Mouse (Mus musculus) ES-E14 (cell line): ENCODE results near the gene Myocd.

ENCODE experiments used
- CHD2 ChIP-seq: IDR thresholded peaks from 2 replicates; pipeline ENCODE4 v1.6.1; 2014; ENCODE audit warnings: mild to moderate bottlenecking, low read depth, low read length, inconsistent platforms
- MAFK ChIP-seq: IDR thresholded peaks from 2 replicates; pipeline ENCODE4 v1.6.1; 2014; ENCODE audit warnings: mild to moderate bottlenecking, low read depth, low read length, inconsistent platforms; ENCODE audit not compliant: insufficient read depth

DNA sequence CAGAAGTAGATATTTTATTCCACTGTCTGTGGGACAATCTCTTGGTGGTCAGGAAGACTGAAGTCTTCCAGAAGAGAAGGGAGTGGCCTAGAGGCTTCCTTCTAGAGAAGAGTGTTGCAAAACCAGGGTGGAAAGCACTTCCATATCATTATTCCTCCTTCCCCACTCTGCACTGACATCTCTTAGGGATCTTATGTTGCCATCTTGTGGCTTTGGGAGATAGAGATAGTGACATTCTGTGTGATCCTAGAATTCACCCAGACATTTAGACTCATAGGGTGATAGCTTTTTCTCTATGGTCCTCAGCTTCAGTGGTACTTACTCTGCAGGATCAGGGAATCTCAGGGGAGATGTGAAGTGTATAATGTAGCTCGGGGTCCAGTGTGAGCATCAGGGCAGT, 66.8 kb downstream of the Myocd start:
- TF ChIP-seq CHD2 (no peak), MAFK (no peak)
